Mouse (Mus musculus): ENCODE data around the gene Sirt1. TPM values are rescaled to one million over a fixed set of nuclear protein-coding genes. Genes with fewer than 3 reads are reported as not detected.

Sirt1 gene
- polyA plus RNA-seq, 1 experiment from 2014 or later, result 5.0 TPM

- H3K9me3 ChIP-seq, result no peaks in the 10 kb centered on the region
- H3K4me2 ChIP-seq, result no peak overlapping the region
- H3K27me3 ChIP-seq, result no peaks in the 10 kb centered on the region
- no peak overlapping the region for H3K4me3 ChIP-seq
- no peaks in the 10 kb centered on the region for H3K4me1 ChIP-seq (replicated peaks)
- peaks cover 44% of the 10 kb centered on the region for H3K36me3 ChIP-seq
- no peak for ATAC-seq (ENCODE audit: low FRiP score, low read depth)
- H3K9ac ChIP-seq, result no peak overlapping the region
- no peak overlapping the region for H3K27ac ChIP-seq (replicated peaks)
- WGBS, result 91% methylated on average over 7 of the region's 7 CpGs
These were observed 98.7 kb downstream of the Sirt1 start for GRCm38 (mm10) chr10:63282846-63283245.

- Histone ChIP-seq H3K9me3 (no peaks in the 10 kb centered on the region), H3K36me3 (peaks cover 44% of the 10 kb centered on the region), H3K27ac (replicated peaks) (no peak overlapping the region), H3K9ac (no peak overlapping the region), H3K4me3 (no peak overlapping the region), H3K4me2 (no peak overlapping the region), H3K27me3 (no peaks in the 10 kb centered on the region), H3K4me1 (replicated peaks) (no peaks in the 10 kb centered on the region)
- no peak for ATAC-seq (ENCODE audit: low FRiP score, low read depth)
- WGBS, result 91% methylated on average over 4 of the region's 4 CpGs
These were observed 99.1 kb downstream of the Sirt1 start for GRCm38 (mm10) chr10:63282417-63282816.

- Histone ChIP-seq H3K9me3 (no peaks in the 10 kb centered on the region), H3K4me2 (no peak overlapping the region), H3K4me3 (no peak overlapping the region), H3K27ac (replicated peaks) (no peak overlapping the region), H3K36me3 (peaks cover 38% of the 10 kb centered on the region), H3K27me3 (no peaks in the 10 kb centered on the region), H3K4me1 (replicated peaks) (no peaks in the 10 kb centered on the region), H3K9ac (no peak overlapping the region)
- no peak for ATAC-seq (ENCODE audit: low FRiP score, low read depth)
- WGBS, result 95% methylated on average over 3 of the region's 3 CpGs
These were observed 101.7 kb downstream of the Sirt1 start for GRCm38 (mm10) chr10:63279851-63280250.

GRCm38 (mm10) chr10:63277010-63277409 is 104.5 kb downstream of the Sirt1 start:
- Histone ChIP-seq H3K9me3 (no peaks in the 10 kb centered on the region), H3K27me3 (no peaks in the 10 kb centered on the region), H3K4me3 (no peak overlapping the region), H3K4me1 (replicated peaks) (no peaks in the 10 kb centered on the region), H3K27ac (replicated peaks) (no peak overlapping the region), H3K9ac (no peak overlapping the region), H3K4me2 (no peak overlapping the region), H3K36me3 (peaks cover 38% of the 10 kb centered on the region)
- no peak for ATAC-seq (ENCODE audit: low FRiP score, low read depth)
- WGBS, result 98% methylated on average over 3 of the region's 3 CpGs

- no peak for ATAC-seq (ENCODE audit: low FRiP score, low read depth)
- Histone ChIP-seq H3K27me3 (no peaks in the 10 kb centered on the region), H3K27ac (replicated peaks) (no peak overlapping the region), H3K9ac (no peak overlapping the region), H3K4me1 (replicated peaks) (no peaks in the 10 kb centered on the region), H3K36me3 (peaks cover 34% of the 10 kb centered on the region), H3K9me3 (no peaks in the 10 kb centered on the region), H3K4me3 (no peak overlapping the region), H3K4me2 (no peak overlapping the region)
- WGBS, result 97% methylated on average over 5 of the region's 5 CpGs
These were observed 108.6 kb downstream of the Sirt1 start for GRCm38 (mm10) chr10:63272868-63273267.

- no peak for ATAC-seq (ENCODE audit: low FRiP score, low read depth)
- peaks cover 29% of the 10 kb centered on the region for H3K36me3 ChIP-seq
These were observed 109.1 kb downstream of the Sirt1 start for GRCm38 (mm10) chr10:63272401-63272800.

More at GRCm38 (mm10) chr10:63272401-63272800, 109.1 kb downstream of the Sirt1 start:
- H3K27ac ChIP-seq (replicated peaks), result no peak overlapping the region
- H3K9me3 ChIP-seq, result no peaks in the 10 kb centered on the region
- H3K4me3 ChIP-seq, result no peak overlapping the region
- H3K9ac ChIP-seq, result no peak overlapping the region
- H3K4me1 ChIP-seq (replicated peaks), result no peaks in the 10 kb centered on the region
- H3K27me3 ChIP-seq, result no peaks in the 10 kb centered on the region
- no peak overlapping the region for H3K4me2 ChIP-seq

Other genes starting within 250 kb of the Sirt1 start
- 0.77 and 0.90 TPM in 2 replicates for gene Mypn, start 177.8 kb downstream of the Sirt1 start, polyA plus RNA-seq (2015; fragmentation: Nextera tagmentation; extraction: Ambion mirVana)
- 27.5 and 28.0 TPM in 2 replicates for gene Herc4, start 137.9 kb downstream of the Sirt1 start, polyA plus RNA-seq (2015; fragmentation: Nextera tagmentation; extraction: Ambion mirVana)
- gene Dnajc12, start 739 bp upstream of the Sirt1 start, polyA plus RNA-seq (2015; fragmentation: Nextera tagmentation; extraction: Ambion mirVana), result 20.8 and 22.0 TPM in 2 replicates
- gene Gm7075, start 40.1 kb upstream of the Sirt1 start, polyA plus RNA-seq (2015; fragmentation: Nextera tagmentation; extraction: Ambion mirVana), result not detected in 2 replicates
- 1.7 and 1.8 TPM in 2 replicates for gene Ctnna3, start 48.4 kb upstream of the Sirt1 start, polyA plus RNA-seq (2015; fragmentation: Nextera tagmentation; extraction: Ambion mirVana)

Measured in hindbrain, embryonic 15.5 days (tissue).